Mouse (Mus musculus): ENCODE measurements at regions not wholly inside any gene's neighbourhood (a gene's known extent, or its start where the extent isn't known, plus 50 kb on each side); places are given as distances from the start of the nearest gene placed in this dataset.
"Not testable (repeated sequence)": the region's sequence is repeated elsewhere in the genome, so short reads cannot be mapped to it uniquely, and the experiment has no call there.

- DNase-seq, result peak in 1 of 2 experiments; percentile 73
These were observed 174.2 kb upstream of the Olfr1324 start for GRCm38 (mm10) chrX:50602461-50602875.

GRCm38 (mm10) chrX:50600262-50600661 is 172.0 kb upstream of the Olfr1324 start:
- DNase-seq, result peak in 1 of 2 experiments; percentile 92

GRCm38 (mm10) chrX:50599780-50600179 is 171.5 kb upstream of the Olfr1324 start:
- peak in 1 of 2 experiments; percentile 85 for DNase-seq

GRCm38 (mm10) chrX:50597626-50598025 is 169.3 kb upstream of the Olfr1324 start:
- not testable (repeated sequence) for DNase-seq

- peak in 1 of 2 experiments; percentile 60 for DNase-seq
These were observed 168.8 kb upstream of the Olfr1324 start for GRCm38 (mm10) chrX:50597105-50597504.

- not testable (repeated sequence) for DNase-seq
These were observed 166.7 kb upstream of the Olfr1324 start for GRCm38 (mm10) chrX:50594976-50595375.

GRCm38 (mm10) chrX:50591477-50591876 is 163.2 kb upstream of the Olfr1324 start:
- DNase-seq, result peak in 1 of 2 experiments; percentile 47

GRCm38 (mm10) chrX:50590673-50591341 is 162.5 kb upstream of the Olfr1324 start:
- DNase-seq, result peak in 1 of 2 experiments; percentile 77

- DNase-seq, result no peak
These were observed 160.6 kb upstream of the Olfr1324 start for GRCm38 (mm10) chrX:50588892-50589291.

- DNase-seq, result peak in 1 of 2 experiments; percentile 48
These were observed 155.7 kb upstream of the Olfr1324 start for GRCm38 (mm10) chrX:50583741-50584580.

GRCm38 (mm10) chrX:50580200-50580599 is 151.9 kb upstream of the Olfr1324 start:
- DNase-seq, result peak in 1 of 2 experiments; percentile 66

GRCm38 (mm10) chrX:50576824-50577223 is 148.5 kb upstream of the Olfr1324 start:
- DNase-seq, result peak in 1 of 2 experiments; percentile 82

- DNase-seq, result peak in 1 of 2 experiments; percentile 88
These were observed 144.1 kb upstream of the Olfr1324 start for GRCm38 (mm10) chrX:50572191-50573095.

GRCm38 (mm10) chrX:50569087-50569486 is 140.8 kb upstream of the Olfr1324 start:
- peak in 1 of 2 experiments; percentile 71 for DNase-seq

- peak in 1 of 2 experiments; percentile 80 for DNase-seq
These were observed 138.0 kb upstream of the Olfr1324 start for GRCm38 (mm10) chrX:50566345-50566744.

- not testable (repeated sequence) for DNase-seq
These were observed 136.7 kb upstream of the Olfr1324 start for GRCm38 (mm10) chrX:50565031-50565430.

- DNase-seq, result peak in 1 of 2 experiments; percentile 87
These were observed 132.6 kb upstream of the Olfr1324 start for GRCm38 (mm10) chrX:50560915-50561314.

- peak in 1 of 2 experiments; percentile 88 for DNase-seq
These were observed 122.0 kb upstream of the Olfr1324 start for GRCm38 (mm10) chrX:50550297-50550696.

GRCm38 (mm10) chrX:50549713-50550112 is 121.4 kb upstream of the Olfr1324 start:
- DNase-seq, result peak in 1 of 2 experiments; percentile 86

- not testable (repeated sequence) for DNase-seq
These were observed 109.5 kb upstream of the Olfr1324 start for GRCm38 (mm10) chrX:50537785-50538159.

GRCm38 (mm10) chrX:50537122-50537784 is 109.0 kb upstream of the Olfr1324 start:
- DNase-seq, result peak; percentile 16 to 77

- DNase-seq, result no peak
These were observed 75.7 kb upstream of the Olfr1324 start for GRCm38 (mm10) chrX:50504047-50504446.
